Mouse (Mus musculus): ENCODE measurements around the gene Tiam2.

DNA sequence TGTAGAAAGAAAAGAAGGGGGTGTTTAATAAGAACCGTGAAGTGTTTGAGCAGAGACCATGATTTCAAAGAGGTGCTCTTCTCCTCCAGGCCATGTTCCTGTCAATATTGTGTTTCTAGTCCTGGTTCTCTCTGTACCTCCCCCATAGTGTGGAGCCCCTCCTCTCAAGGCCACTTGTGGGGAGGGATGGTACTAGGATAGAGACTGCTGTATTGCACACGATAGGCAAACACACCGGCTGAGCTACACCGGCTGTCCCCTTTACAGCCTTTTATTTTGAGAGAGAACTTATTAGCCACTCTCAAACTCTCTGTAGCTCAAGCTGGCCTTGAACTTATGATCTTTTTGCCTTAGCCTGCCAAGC is 11.1 kb downstream of the Tiam2 start:
- TF ChIP-seq POLR2A (IDR thresholded peaks at IDR 0.05; ENCODE audit: borderline replicate concordance, control insufficient read depth, low read depth, low read length): no peak
- no peak for TF ChIP-seq CTCF (IDR thresholded peaks at IDR 0.05; ENCODE audit: control insufficient read depth, insufficient read depth, low read length)

Measured in bone marrow, adult 2 months (tissue).